Mouse (Mus musculus): ENCODE data around the gene Ptgis. TPM values are rescaled to one million over a fixed set of nuclear protein-coding genes. Genes with fewer than 3 reads are reported as not detected.
A peak's percentile ranks its signal among the peaks of the same experiment; 100 is the strongest.

Gene Ptgis
- polyA plus RNA-seq, 1 experiment from 2014 or later: 5.8 TPM

GRCm38 (mm10) chr2:167198660-167199427, 41.6 kb downstream of the Ptgis start:
- H3K27ac ChIP-seq: 0 out of 2 replicates have a peak overlapping the region, but pooled peaks have one; percentile 23

GRCm38 (mm10) chr2:167193361-167193760, 47.0 kb downstream of the Ptgis start:
- 87% methylated on average over 3 of the region's 3 CpGs for WGBS
- H3K27me3 ChIP-seq: peaks cover 33% of the 10 kb centered on the region

More at GRCm38 (mm10) chr2:167198660-167199427, 41.6 kb downstream of the Ptgis start:
- 45% methylated on average over 13 of the region's 13 CpGs for WGBS
- no peak overlapping the region for H3K4me3 ChIP-seq
- H3K9me3 ChIP-seq: no peaks in the 10 kb centered on the region
- H3K27me3 ChIP-seq: no peaks in the 10 kb centered on the region
- peaks cover 33% of the 10 kb centered on the region for H3K4me1 ChIP-seq (replicated peaks)
- no peak overlapping the region for H3K4me2 ChIP-seq
- no peak for ATAC-seq (ENCODE audit: low FRiP score)
- H3K9ac ChIP-seq: no peak overlapping the region
- H3K36me3 ChIP-seq: no peaks in the 10 kb centered on the region

GRCm38 (mm10) chr2:167190076-167190399, 50.4 kb downstream of the Ptgis start, which contains the start of gene Kcnb1:
Gene Kcnb1 (minus strand): TSS chr2:167190155.
- peak; percentile 82 for ATAC-seq (ENCODE audit: low FRiP score)
- under 1% methylated on average over 39 of the region's 41 CpGs for WGBS

More at GRCm38 (mm10) chr2:167193361-167193760, 47.0 kb downstream of the Ptgis start:
- Histone ChIP-seq H3K4me2 (no peak overlapping the region), H3K4me1 (replicated peaks) (peaks cover 26% of the 10 kb centered on the region), H3K36me3 (no peaks in the 10 kb centered on the region), H3K4me3 (no peak overlapping the region), H3K9ac (no peak overlapping the region), H3K27ac (no peak overlapping the region), H3K9me3 (no peaks in the 10 kb centered on the region)
- no peak for ATAC-seq (ENCODE audit: low FRiP score)

DNA sequence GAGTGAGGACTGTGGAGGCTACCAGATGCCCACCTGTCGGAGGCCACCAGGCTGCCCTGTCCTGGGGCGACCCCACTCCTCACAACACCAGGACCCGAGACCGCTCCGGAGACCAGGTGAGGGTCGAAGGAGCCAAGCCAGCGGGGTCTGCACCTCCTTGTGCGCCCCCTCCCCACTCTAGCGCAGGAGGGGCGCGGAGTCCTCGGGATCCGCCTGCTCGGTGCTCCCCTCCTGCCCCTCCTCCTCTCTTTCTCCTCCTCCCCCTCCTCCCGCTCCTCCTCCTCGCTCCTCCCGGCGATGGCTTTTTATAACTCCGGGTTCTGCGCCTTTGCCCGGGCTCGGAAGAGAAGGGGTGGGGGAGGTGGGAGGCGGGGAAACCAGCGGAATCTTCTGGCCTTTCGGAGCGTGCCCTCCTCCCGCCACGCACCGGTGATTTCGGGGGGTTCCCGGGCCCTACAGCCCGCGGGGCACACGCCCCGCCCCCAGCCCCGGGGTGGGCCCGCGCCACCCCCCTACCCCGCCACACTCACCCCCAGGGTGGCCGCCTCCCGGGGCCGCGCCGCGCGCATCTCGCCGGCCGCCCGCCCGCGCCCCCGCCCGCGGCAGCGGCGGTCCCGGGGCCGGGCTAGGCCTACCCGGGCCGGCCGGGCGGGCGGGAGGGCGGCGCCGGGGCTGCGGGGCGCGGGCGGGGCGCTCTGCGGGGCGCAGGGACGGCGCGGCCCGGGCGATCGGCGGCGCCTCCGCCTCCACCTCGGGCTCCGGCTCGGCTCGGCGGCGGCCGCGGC, 50.9 kb downstream of the Ptgis start:
- peak overlapping the region; percentile 76 for H3K9ac ChIP-seq

More at GRCm38 (mm10) chr2:167190076-167190399, 50.4 kb downstream of the Ptgis start, which contains the start of gene Kcnb1:
- H3K4me2 ChIP-seq: peak within 1 kb of the TSS; percentile 76
- peak within 1 kb of the TSS; percentile 60 for H3K27ac ChIP-seq
- H3K4me3 ChIP-seq: peak within 1 kb of the TSS; percentile 61
- H3K9me3 ChIP-seq: no peaks in the 10 kb centered on the region
- no peaks in the 10 kb centered on the region for H3K36me3 ChIP-seq
- H3K9ac ChIP-seq: peak within 1 kb of the TSS; percentile 76
- H3K27me3 ChIP-seq: peaks cover 59% of the 10 kb centered on the region
- H3K4me1 ChIP-seq (replicated peaks): peaks cover 47% of the 10 kb centered on the region

GRCm38 (mm10) chr2:167188315-167189207, 51.8 kb downstream of the Ptgis start:
- Histone ChIP-seq H3K36me3 (no peaks in the 10 kb centered on the region), H3K9ac (peak overlapping the region; percentile 76), H3K27ac (no peak overlapping the region), H3K4me1 (replicated peaks) (peaks cover 54% of the 10 kb centered on the region), H3K4me3 (peak overlapping the region; percentile 61), H3K4me2 (peak overlapping the region; percentile 76), H3K9me3 (no peaks in the 10 kb centered on the region), H3K27me3 (peaks cover 59% of the 10 kb centered on the region)
- WGBS: 14% methylated on average over 72 of the region's 83 CpGs
- 0 out of 2 replicates have a peak, but pooled peaks have one; percentile 19 for ATAC-seq (ENCODE audit: low FRiP score)

More for the DNA sequence above, 50.9 kb downstream of the Ptgis start:
- WGBS: 1% methylated on average over 51 of the region's 91 CpGs
- Histone ChIP-seq H3K4me3 (peak overlapping the region; percentile 61), H3K9me3 (no peaks in the 10 kb centered on the region), H3K4me1 (replicated peaks) (peaks cover 50% of the 10 kb centered on the region), H3K27ac (peak overlapping the region; percentile 58; the same call in 1 of the 2 replicates), H3K36me3 (no peaks in the 10 kb centered on the region), H3K27me3 (peaks cover 59% of the 10 kb centered on the region), H3K4me2 (peak overlapping the region; percentile 76)
- ATAC-seq (ENCODE audit: low FRiP score): peak; percentile 57; the same call in 1 of the 2 replicates

DNA sequence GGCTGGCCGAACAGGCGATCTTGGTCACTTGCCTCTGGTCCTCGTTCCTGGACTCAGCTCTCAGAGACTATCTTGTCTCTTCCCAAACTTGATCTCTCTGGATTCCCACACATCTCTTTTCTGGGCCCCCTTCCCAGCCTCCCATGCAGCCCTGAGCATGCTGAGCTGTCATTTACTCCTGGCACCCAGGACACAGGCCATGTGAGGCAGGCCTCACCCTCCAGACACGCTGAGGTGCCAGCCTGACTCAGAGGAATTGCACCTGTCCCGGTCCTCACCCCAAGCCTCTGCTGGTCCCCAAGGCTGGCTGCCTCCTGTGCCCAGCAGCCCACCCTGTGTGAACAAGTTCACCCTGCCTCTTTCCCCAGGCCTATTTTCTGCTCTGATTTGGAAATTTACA, 53.3 kb downstream of the Ptgis start:
- Histone ChIP-seq H3K27ac (no peak overlapping the region), H3K4me2 (no peak overlapping the region), H3K27me3 (peaks cover 54% of the 10 kb centered on the region), H3K9ac (no peak overlapping the region), H3K36me3 (peaks cover 7% of the 10 kb centered on the region), H3K4me3 (no peak overlapping the region), H3K4me1 (replicated peaks) (peaks cover 54% of the 10 kb centered on the region), H3K9me3 (no peaks in the 10 kb centered on the region)
- no peak for ATAC-seq (ENCODE audit: low FRiP score)
- WGBS: 90% methylated on average over 5 of the region's 5 CpGs

- H3K9ac ChIP-seq: no peak overlapping the region; the same call in 1 of the 2 replicates
- WGBS: 56% methylated on average over 10 of the region's 10 CpGs
- no peaks in the 10 kb centered on the region for H3K9me3 ChIP-seq
- peaks cover 49% of the 10 kb centered on the region for H3K27me3 ChIP-seq
- H3K36me3 ChIP-seq: peaks cover 7% of the 10 kb centered on the region
- no peak overlapping the region for H3K4me2 ChIP-seq
- ATAC-seq (ENCODE audit: low FRiP score): no peak
- no peak overlapping the region for H3K4me3 ChIP-seq
- peaks cover 54% of the 10 kb centered on the region for H3K4me1 ChIP-seq (replicated peaks)
- H3K27ac ChIP-seq: no peak overlapping the region
Observed at GRCm38 (mm10) chr2:167186544-167186943, 53.9 kb downstream of the Ptgis start.

GRCm38 (mm10) chr2:167186003-167186402, 54.4 kb downstream of the Ptgis start:
- no peak for ATAC-seq (ENCODE audit: low FRiP score)
- H3K27ac ChIP-seq: no peak overlapping the region
- H3K4me2 ChIP-seq: no peak overlapping the region
- peak overlapping the region; percentile 15; the same call in 1 of the 2 replicates for H3K9ac ChIP-seq
- no peak overlapping the region for H3K4me3 ChIP-seq
- peaks cover 43% of the 10 kb centered on the region for H3K27me3 ChIP-seq
- peaks cover 50% of the 10 kb centered on the region for H3K4me1 ChIP-seq (replicated peaks)
- H3K36me3 ChIP-seq: peaks cover 7% of the 10 kb centered on the region
- WGBS: 60% methylated on average over 13 of the region's 13 CpGs
- H3K9me3 ChIP-seq: no peaks in the 10 kb centered on the region

GRCm38 (mm10) chr2:167185432-167185831, 55.0 kb downstream of the Ptgis start:
- no peak for ATAC-seq (ENCODE audit: low FRiP score)
- H3K9me3 ChIP-seq: no peaks in the 10 kb centered on the region
- no peak overlapping the region for H3K4me2 ChIP-seq
- no peak overlapping the region for H3K9ac ChIP-seq
- H3K4me3 ChIP-seq: no peak overlapping the region
- 85% methylated on average over 2 of the region's 2 CpGs for WGBS
- H3K27me3 ChIP-seq: peaks cover 38% of the 10 kb centered on the region
- peaks cover 7% of the 10 kb centered on the region for H3K36me3 ChIP-seq
- no peak overlapping the region for H3K27ac ChIP-seq
- H3K4me1 ChIP-seq (replicated peaks): peaks cover 45% of the 10 kb centered on the region

DNA sequence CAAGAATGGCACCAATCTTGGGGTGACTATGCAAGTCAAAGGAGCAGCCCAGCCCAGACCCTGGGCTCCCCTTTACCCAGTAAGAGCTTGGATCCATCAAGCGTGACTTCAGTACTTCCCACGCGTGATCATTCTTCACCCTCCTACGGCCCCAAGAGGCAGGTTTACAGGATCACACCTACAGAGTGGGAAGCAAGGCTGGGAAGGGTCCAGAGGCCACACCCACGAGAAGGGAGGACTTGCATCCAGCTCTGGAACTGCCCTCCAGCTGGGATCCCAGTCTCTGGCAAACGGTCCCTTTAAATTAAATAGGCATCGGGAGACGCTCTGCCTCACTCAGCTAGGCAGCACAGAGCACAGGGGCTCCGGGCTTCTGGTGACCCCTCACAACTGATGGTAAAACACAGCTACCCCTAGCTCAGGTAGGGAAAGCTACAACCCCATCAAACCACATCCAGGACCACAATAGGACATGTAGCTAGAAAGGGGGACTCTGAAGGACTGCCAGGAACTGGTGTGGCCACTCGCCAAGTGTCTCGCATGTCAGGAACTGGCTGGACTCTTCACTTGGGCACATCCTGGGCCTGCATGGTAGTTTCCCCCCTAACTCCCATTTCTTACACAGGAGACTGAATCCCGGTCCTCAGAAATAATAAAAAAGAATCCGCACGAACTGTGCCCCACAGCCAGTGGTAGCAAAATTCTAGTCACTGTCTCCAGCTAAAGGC, 58.6 kb downstream of the Ptgis start:
- ATAC-seq (ENCODE audit: low FRiP score): no peak
- H3K9me3 ChIP-seq: no peaks in the 10 kb centered on the region
- H3K4me3 ChIP-seq: no peak overlapping the region
- peaks cover 24% of the 10 kb centered on the region for H3K4me1 ChIP-seq (replicated peaks)
- no peak overlapping the region for H3K9ac ChIP-seq
- 88% methylated on average over 14 of the region's 14 CpGs for WGBS
- H3K36me3 ChIP-seq: peaks cover 7% of the 10 kb centered on the region
- H3K27ac ChIP-seq: no peak overlapping the region
- no peak overlapping the region for H3K4me2 ChIP-seq
- H3K27me3 ChIP-seq: peaks cover 10% of the 10 kb centered on the region

DNA sequence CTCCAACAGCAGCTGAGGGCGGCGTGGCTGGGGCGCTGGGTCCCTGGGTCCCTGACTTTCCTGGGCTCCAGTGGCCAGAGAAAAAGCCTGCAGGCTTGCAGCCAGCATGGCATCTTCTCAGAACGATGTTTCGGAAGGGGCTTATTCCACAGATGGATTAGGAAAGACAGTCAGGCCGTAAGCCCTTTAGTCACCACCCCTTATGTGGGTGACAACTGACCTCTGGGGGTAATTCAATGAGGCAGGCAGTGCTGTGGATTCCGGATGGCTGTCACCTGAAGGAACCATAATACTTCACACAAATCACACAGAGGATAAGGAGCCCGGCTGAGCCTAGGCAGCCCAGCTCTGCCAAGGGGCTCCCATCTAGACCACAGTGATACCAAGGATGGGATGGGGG, 59.3 kb downstream of the Ptgis start:
- 87% methylated on average over 8 of the region's 8 CpGs for WGBS
- Histone ChIP-seq H3K36me3 (peaks cover 7% of the 10 kb centered on the region), H3K4me3 (no peak overlapping the region), H3K27ac (no peak overlapping the region), H3K9ac (no peak overlapping the region), H3K9me3 (no peaks in the 10 kb centered on the region), H3K4me1 (replicated peaks) (peaks cover 17% of the 10 kb centered on the region), H3K4me2 (no peak overlapping the region), H3K27me3 (peaks cover 6% of the 10 kb centered on the region; the same call in 1 of the 2 replicates)
- no peak for ATAC-seq (ENCODE audit: low FRiP score)
